Mouse (Mus musculus): ENCODE results near the gene 5330417C22Rik. TPM values are rescaled to one million over a fixed set of nuclear protein-coding genes. Genes with fewer than 3 reads are reported as not detected.
"Not testable (repeated sequence)": the region's sequence is repeated elsewhere in the genome, so short reads cannot be mapped to it uniquely, and the experiment has no call there.

Gene 5330417C22Rik
- total RNA-seq, 1 experiment from 2014 or later = not detected

DNA sequence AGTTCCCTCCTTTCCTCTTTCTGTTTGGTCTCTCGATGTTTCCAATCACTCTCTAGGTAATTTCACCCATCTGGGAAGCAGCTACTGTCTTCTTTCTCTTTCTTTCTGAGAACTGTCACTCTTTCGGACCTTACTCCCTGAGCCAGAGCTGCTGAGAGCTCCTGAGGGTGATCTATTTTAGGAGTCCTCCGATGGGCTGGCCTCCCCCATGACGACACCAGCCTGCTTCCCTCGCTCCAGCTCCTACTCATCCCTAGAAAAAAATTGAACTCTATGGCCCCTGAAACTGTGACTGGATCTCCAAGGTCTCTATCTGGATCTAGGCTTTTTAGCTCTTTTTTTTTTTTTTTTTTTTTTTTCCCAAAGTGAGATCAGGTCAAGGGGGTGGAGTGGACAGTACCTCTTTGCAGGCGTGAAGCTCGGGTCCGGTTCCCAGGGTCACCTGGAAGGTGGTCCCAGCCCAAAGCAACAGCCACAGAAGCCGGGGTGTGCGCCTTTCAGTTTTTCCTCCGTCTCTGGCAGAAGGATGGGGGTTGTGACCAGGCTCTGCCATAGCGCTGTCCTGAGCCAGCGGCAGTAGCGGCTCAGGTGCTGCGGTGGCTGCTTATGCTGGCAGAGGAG is 330 bp downstream of the 5330417C22Rik start:
- no peak for ATAC-seq (ENCODE audit: extremely low read depth, insufficient number of reproducible peaks, low FRiP score, poor library complexity, severe bottlenecking)

DNA sequence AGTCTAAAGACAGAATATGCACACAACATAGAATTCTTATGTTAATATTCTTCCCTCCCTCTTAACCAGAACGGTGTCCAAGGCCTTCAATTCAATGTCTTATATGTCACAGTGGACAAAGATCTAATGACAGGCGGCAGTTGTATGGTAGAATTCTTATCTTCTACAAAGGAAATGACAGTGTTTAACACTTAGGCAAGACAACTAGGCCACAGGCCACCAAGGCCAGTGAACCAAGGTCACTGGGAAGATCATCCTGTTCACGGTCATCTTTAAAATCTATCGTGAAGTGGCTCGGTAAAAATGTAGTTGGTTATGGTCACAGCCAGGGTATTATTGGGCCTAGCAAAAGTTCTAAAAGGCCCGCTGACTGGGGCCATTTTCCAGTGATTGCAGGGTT is 2.4 kb downstream of the 5330417C22Rik start, which contains the start of gene 1700013F07Rik:
Gene 1700013F07Rik (plus strand): TSS at position 200 of the 400 bp plus-strand sequence.
- no peak for ATAC-seq (ENCODE audit: extremely low read depth, insufficient number of reproducible peaks, low FRiP score, poor library complexity, severe bottlenecking)

DNA sequence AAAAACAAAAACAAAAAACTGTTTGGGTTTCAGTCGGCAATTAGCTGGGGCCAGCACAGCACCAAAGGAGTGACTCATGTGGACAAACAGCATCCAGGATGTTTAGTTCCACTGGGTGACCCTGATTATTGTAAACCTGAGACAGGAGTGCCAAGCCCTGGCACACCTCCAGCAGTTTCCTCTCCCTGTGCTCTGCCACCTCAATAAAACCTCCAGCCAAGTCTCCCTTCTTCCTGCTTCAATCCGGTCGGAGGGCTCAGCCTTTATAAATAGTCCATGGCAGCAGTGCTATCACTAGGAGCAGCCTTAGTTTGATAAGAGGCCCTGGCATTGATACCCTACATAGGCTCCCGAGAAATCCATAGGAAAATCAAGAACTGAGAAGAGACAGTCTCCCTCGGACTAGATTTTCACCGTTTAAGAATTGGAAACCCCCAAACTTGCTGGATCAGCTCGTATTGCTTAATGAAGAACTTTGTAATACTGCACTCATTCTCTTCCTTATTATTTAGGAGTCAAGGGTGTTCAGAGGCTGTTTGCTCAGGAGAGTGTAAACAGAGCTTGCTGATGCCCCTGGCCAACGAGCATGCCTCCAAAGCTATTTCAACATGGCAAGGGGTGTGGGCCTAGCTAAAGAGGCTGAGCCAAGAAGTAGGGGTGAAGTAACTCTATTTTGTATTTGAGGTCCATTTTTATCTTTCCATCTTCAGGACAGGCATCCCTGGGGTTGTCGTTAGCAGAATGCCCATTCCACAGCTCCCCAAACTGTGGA is 3.0 kb downstream of the 5330417C22Rik start:
- no peak for ATAC-seq (ENCODE audit: extremely low read depth, insufficient number of reproducible peaks, low FRiP score, poor library complexity, severe bottlenecking)

DNA sequence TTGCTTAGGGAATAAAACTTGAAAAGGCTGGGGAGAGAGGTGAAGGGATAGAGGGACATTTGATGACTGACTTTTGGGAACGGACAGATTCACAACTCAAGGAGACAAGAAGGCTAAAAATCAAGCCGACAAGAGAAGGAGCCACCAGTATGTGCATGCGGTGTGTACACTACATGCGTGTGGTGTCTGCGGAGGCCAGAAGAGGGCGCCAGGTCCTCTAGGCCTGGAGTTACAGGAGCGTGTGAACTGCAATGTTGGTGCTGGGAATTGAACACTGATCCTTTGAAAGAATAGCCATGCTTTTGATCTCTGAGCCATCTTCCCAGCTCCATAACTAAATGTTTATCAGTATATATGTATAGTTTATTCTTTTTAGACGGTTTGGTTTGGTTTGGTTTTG is 7.8 kb downstream of the 5330417C22Rik start:
- no peak for ATAC-seq (ENCODE audit: extremely low read depth, insufficient number of reproducible peaks, low FRiP score, poor library complexity, severe bottlenecking)

DNA sequence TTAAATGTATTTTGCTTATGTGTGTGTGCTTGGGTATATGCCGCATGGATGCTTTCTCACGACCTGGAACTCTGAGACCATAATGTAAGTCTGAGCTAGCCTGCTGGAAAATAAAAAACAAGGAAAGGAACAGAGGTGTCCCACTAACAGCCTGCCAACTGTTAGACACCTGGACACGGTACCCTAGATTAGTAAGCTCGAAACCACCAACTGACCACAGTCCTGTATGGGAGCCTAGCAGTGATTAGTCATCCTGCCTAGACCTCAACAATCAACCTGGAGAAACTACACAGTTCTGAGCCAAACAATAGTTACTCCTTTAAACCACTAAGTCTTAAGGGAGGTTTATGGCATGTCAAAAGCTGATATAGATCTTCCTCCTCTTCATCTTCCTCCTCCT is 12.9 kb downstream of the 5330417C22Rik start:
- no peak for ATAC-seq (ENCODE audit: extremely low read depth, insufficient number of reproducible peaks, low FRiP score, poor library complexity, severe bottlenecking)

DNA sequence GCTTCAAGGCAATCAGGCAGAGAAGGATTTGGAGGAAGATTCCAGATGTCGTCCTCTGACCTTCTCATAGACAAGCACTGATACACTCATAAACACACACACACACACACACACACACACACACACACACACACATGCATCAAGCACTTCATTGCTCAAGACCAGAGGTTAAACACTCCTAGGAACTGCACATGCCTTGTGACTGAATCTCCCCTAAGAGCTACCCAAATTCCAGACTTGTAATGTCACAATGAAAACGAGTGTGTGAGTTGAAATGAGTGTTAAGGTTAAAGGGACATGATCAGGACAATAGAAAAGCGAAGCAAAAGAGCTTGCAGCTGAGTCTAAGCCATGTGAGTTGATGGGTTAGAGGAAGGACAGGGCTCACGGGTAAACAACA is 18.1 kb downstream of the 5330417C22Rik start:
- ATAC-seq (ENCODE audit: extremely low read depth, insufficient number of reproducible peaks, low FRiP score, poor library complexity, severe bottlenecking) = no peak

DNA sequence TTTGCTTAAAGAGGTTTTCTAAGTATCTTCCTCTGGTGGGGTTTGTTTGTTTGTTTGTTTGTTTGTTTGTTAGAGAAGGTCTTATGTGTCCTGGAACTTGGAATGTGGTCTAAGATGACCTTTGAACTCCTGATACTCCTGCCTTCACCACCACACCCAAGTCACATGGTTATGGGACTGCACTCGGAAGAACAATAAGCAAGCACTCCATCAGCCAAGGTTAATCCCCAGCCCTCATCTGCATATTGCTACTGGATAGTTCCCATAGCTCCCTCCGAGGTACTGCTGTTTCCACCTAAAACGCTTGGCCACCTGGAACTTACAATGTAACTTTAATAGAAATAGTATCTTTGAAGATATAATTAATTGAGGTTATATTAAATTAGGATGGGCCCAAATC is 22.9 kb downstream of the 5330417C22Rik start:
- ATAC-seq (ENCODE audit: extremely low read depth, insufficient number of reproducible peaks, low FRiP score, poor library complexity, severe bottlenecking) = no peak

DNA sequence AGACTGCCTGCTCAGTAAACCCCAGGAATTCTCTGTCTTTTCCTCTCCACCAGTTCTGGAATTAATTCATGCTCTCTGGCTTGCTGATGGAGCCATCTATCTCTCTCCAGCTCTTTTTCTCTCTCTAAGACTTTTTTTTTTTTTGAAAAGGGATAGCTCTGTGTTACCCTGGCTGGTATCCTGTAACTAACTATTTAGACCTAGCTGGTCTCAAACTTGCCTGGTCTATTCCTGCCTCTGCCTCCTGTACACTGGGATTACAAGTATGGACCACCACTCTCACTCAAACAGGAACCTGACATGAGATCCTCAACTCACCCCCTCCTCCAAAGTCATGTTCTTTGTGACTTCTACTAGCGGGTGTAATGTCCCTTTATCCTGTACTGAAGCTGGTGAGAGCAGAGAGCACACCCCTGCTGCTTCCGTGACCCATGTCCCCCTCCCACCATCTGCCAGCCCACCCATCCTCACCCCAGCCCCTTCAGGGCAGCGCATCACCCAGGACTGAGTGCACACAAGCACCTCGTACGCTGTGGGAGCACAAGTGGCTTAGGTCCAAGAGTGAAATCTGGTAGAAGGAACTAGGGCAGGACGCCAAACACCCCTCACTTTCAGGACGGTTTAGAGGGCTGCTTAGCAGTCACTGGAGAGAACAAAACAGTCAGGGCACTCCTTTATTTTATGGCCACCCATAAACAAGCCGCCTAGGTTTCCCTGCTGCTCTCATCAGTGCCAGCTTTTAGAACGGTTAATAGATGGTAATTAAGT is 25.4 kb downstream of the 5330417C22Rik start:
- no peak for ATAC-seq (ENCODE audit: extremely low read depth, insufficient number of reproducible peaks, low FRiP score, poor library complexity, severe bottlenecking)

DNA sequence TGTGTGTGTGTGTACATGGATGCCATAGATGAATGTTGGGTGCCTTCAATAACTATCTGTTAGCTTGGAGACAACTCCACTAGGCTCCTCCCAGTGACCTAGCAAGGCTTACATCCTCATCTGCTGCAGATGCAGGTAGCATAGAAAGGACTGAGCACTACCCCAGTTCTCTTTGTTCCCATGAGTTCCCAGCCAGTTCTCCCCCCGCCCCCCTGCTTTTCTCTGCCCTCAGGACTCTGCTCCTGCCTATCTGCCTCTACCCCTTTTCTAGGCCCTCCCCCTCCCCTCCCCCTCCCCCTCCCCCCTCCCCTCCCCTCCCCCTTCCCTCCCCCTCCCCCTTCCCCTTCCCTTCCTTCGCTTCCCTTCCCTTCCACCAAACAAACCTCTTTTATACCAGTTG is 26.2 kb downstream of the 5330417C22Rik start:
- no peak for ATAC-seq (ENCODE audit: extremely low read depth, insufficient number of reproducible peaks, low FRiP score, poor library complexity, severe bottlenecking)

DNA sequence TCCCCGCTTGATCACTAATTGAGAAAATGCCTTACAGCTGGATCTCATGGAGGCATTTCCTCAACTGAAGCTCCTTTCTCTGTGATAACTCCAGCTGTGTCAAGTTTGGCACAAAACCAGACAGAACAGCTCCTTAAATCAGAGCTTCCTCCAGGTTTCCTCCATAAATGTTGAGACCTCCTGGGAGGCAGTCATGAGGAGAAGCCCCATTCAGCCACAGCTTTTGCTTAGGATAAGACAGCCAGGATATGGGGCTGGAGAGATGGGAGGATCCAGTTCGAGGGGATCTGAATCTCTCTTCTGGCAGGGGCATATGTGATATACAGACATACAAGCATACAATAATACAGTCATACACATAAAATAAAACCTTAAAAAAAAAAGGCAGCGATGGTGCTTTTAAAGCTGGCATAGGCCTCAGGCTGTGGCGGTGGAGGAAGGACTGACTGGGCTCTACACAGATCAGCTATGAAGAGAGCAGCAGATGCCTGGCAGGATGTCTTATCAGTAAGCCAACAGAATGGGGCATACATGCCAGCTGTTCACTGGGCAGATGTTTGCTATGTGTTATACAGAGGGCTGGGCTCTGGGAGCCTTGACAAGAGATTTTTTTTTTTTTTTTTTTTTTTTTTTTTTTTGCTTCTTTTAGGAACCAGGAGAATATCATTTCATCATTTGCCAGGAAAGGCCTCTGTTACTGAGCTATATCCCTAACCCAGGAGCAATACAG is 27.4 kb downstream of the 5330417C22Rik start:
- ATAC-seq (ENCODE audit: extremely low read depth, insufficient number of reproducible peaks, low FRiP score, poor library complexity, severe bottlenecking) = no peak

DNA sequence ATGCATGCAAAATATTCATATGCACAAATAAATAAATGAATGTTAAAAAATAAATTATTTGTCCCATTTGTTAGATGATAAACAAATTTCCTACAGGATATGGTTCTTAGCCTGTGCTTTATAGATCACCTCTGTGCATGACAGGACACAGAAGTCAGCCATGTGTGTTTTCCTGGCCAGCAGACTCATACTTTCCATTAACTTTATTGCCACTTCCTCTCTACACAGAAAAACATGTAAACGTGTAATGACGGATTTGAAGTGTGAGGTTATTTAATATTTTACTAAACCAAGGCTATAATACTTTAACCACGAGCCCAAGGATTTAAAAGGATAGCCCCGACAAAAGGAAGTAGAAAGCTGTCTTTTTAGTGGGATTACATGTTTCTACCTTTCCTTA is 32.4 kb downstream of the 5330417C22Rik start:
- no peak for ATAC-seq (ENCODE audit: extremely low read depth, insufficient number of reproducible peaks, low FRiP score, poor library complexity, severe bottlenecking)

DNA sequence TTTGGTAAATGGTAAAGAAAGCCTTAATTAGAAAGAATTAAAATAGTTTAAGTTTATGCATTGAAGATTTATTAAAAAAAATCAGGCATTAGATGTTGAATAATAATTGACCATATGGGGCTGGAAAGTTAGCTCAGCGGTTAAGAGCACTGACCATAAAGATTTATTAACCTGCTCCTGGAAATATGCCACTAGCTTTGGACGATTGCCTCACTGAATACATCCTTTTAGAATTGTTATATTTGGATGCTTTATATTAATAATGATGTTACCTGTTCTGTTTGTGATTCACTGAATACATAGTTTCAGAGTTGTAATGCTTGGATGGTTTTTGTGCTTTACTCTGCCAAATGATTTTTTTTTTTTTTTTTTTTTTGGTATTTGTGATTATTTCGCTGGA is 34.9 kb downstream of the 5330417C22Rik start:
- ATAC-seq (ENCODE audit: extremely low read depth, insufficient number of reproducible peaks, low FRiP score, poor library complexity, severe bottlenecking) = not testable (repeated sequence)

DNA sequence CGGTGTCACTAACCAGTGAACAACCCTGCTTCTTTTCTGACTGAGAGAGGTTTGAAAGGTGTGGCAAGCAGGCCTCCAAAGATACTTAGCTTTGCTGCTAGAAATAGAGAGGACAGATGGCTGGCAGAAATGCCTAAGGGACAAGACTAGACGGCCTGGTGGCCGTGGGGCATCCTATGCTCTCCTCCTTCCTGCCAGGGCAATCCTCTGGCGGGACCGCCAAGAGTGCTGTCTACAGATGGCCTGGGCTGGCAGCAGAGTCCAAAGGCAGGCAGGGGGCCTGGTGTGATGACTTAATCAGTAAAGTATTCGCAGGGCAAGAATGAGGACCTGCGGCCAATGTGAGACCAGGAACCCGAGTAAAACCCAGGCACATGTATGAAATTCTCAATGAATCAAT is 36.5 kb downstream of the 5330417C22Rik start:
- ATAC-seq (ENCODE audit: extremely low read depth, insufficient number of reproducible peaks, low FRiP score, poor library complexity, severe bottlenecking) = no peak

DNA sequence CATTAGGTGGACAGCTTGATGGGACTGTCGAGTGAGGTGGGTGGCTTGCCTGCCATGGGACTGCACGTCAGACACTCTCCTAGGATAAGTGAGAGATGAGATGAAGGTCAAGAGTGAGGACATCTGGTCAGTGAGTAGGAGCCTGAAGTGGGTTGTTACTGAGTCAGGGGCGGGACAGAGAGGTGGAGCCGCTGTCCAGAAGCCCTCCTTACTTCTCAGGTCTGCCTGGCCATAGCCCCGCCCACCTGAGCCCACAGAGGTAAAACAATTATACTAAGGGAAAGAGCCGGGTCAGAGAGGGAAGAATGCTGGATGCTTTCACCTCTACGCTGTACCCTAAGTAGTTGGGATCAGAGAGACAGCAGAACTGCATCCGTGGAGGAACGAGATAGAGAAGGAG is 38.7 kb downstream of the 5330417C22Rik start:
- no peak for ATAC-seq (ENCODE audit: extremely low read depth, insufficient number of reproducible peaks, low FRiP score, poor library complexity, severe bottlenecking)

DNA sequence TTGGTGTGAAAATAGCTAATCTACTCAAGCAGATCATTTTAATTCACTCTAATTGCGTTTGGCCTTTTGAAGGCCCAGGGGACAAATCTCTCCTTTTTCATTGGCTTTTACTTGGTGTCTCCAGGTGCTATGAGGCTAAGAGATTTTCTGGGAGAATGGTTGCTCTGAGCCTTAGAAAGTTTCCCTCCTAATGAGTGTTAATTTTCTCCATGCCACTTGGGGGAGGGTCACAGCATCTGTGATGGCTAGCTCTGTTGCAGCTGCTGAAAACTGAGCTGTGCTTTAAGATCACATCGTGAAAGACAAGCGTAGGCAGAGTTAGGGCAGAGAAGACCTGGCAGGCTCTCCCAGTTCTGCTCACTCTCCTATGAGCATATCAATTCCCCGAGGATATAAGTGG is 40.9 kb downstream of the 5330417C22Rik start:
- no peak for ATAC-seq (ENCODE audit: extremely low read depth, insufficient number of reproducible peaks, low FRiP score, poor library complexity, severe bottlenecking)

DNA sequence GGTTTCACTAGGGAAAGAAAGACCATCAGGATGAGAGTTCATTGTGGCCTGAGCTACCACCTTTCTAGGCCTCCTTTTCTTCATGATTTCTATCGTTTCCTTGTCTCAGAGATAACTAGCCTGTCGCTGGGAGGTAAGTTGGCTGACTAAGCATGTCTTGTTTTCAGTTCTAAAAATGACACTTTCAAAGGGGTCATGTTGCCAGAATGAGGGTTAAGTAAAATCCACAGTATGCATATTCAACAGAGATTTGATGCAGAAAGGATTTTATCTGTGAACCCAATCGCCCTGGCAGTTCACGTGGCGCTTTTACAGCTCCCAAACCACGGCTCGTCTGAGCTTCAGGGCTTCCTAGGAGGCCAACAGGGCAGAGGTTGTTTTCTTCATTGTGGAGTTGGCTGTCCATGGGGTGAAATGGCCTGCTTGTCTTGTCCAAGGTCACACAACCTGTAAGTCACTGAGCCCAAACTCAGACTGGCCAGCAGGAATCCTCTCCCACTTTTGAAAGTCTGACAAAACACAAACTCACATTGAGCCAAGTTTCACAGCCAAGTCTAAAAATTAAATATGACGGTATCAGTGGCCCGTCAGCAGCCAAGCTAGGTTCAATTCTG is 41.4 kb downstream of the 5330417C22Rik start:
- ATAC-seq (ENCODE audit: extremely low read depth, insufficient number of reproducible peaks, low FRiP score, poor library complexity, severe bottlenecking) = no peak

DNA sequence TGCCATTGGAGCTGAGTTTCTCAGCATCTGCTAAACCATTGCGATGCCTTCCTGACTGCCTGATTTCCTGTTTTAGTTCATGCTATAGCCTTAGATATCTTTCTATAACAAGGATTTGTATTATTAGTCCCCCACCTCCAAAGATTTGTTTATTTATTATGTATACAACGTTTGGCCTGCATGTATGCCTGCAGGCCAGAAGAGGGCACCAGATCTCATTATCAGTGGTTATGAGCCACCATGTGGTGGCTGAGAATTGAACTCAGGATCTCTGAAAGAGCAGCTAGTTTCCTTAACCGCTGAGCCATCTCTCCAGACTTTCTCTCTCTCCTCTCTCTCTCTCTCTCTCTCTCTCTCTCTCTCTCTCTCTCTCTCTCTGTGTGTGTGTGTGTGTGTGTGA is 46.4 kb downstream of the 5330417C22Rik start:
- ATAC-seq (ENCODE audit: extremely low read depth, insufficient number of reproducible peaks, low FRiP score, poor library complexity, severe bottlenecking) = no peak

DNA sequence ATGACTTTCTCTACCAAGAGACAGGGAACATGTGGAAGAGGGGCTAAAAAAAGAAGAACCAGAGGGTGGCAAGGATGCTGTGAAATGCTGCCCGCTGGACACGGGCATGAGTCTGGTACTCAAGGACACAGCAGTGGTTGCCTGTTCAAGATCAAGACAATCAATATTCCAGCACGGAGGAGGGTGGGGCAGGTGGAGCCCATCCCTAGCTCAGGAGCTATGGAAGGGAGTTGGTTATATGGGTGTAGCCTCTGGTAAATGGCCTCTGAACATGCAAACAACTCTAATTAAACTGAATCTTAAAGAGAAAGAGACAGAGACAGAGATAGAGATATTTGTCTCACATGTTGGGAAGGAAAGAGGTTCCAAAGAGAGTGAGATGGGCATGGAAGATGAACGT is 51.6 kb downstream of the 5330417C22Rik start:
- ATAC-seq (ENCODE audit: extremely low read depth, insufficient number of reproducible peaks, low FRiP score, poor library complexity, severe bottlenecking) = no peak

DNA sequence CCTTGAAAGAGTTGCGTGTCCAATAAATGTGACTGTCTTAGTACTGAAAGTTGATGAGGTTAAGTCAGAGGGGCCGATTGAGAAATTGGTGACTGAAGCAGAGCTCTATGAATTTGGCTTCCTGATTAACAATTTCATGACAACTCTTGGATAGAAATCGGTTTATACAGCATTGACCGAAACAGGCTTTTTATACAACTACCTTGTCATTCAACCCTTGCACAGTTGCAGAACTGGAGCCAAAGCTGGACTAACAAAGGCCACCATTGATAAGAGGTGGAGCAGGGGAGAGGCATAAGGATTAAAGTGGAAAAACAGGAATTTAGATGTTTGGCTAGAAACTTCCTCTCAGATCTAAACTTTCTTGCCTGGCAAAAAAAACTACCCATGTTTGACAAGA is 57.5 kb downstream of the 5330417C22Rik start:
- ATAC-seq (ENCODE audit: extremely low read depth, insufficient number of reproducible peaks, low FRiP score, poor library complexity, severe bottlenecking) = no peak

Data from neutrophil, adult 5-6 weeks (primary cell).